Mouse (Mus musculus) hindbrain, embryonic 11.5 days (tissue): ENCODE data around the gene Asic2. TPM values are rescaled to one million over a fixed set of nuclear protein-coding genes. Genes with fewer than 3 reads are reported as not detected.
A peak's percentile ranks its signal among the peaks of the same experiment; 100 is the strongest.

ENCODE experiments used
- ATAC-seq: fragments of 200-750 bp; cut with Nextera tagmentation; 2 replicates; pipeline ENCODE4 v1.8.0; 2017; ENCODE audit warnings: mild to moderate bottlenecking, moderate TSS enrichment, moderate library complexity; ENCODE audit not compliant: low FRiP score
- DNase-seq: peaks from one replicate; pipeline ENCODE4 v3.0.0-alpha.2; 2015; ENCODE audit warnings: low spot score
- H3K27ac ChIP-seq: fragments of 300-500 bp; sonication (generic); 2 replicates; pipeline ENCODE4 v1.5.1; 2014; ENCODE audit warnings: mild to moderate bottlenecking, low read depth, low read length
- H3K27me3 ChIP-seq: fragments of 300-500 bp; sonication (generic); 2 replicates; pipeline ENCODE4 v1.6.1; 2014; ENCODE audit warnings: mild to moderate bottlenecking, low read length, moderate library complexity, mixed read lengths; ENCODE audit not compliant: control insufficient read depth, insufficient read depth
- H3K36me3 ChIP-seq: fragments of 300-500 bp; sonication (generic); 2 replicates; pipeline ENCODE4 v1.6.1; 2014; ENCODE audit warnings: mild to moderate bottlenecking, low read length, moderate library complexity, mixed read lengths; ENCODE audit not compliant: control insufficient read depth, insufficient read depth
- H3K4me1 ChIP-seq: fragments of 300-500 bp; sonication (generic); replicated peaks from 2 replicates; pipeline ENCODE4 v1.6.1; 2014; ENCODE audit warnings: low read length, mixed read lengths; ENCODE audit not compliant: control insufficient read depth, insufficient read depth
- H3K4me2 ChIP-seq: fragments of 300-500 bp; sonication (generic); replicated peaks from 2 replicates; pipeline ENCODE4 v1.6.1; 2014; ENCODE audit warnings: mild to moderate bottlenecking, low read depth, low read length
- H3K4me3 ChIP-seq: fragments of 300-500 bp; sonication (generic); 2 replicates; pipeline ENCODE4 v1.5.1; 2014; ENCODE audit warnings: low read depth, low read length
- H3K9ac ChIP-seq: fragments of 300-500 bp; sonication (generic); 2 replicates; pipeline ENCODE4 v1.6.1; 2014; ENCODE audit warnings: low read depth, low read length
- H3K9me3 ChIP-seq: fragments of 300-500 bp; sonication (generic); 2 replicates; pipeline ENCODE4 v1.6.1; 2016; ENCODE audit warnings: low read length; ENCODE audit not compliant: control insufficient read depth
- WGBS: fragments of 180-500 bp; shearing (Covaris S2); extraction: QIAGEN DNeasy Blood & Tissue Kit; methylation state at CpG from one replicate; pipeline ENCODE4 v1.1.7; 2014; 5-methylcytosine and 5-hydroxymethylcytosine counted together
- polyA plus RNA-seq: library from polyadenylated mRNA; unstranded; fragments of >200 nt; fragmentation: Nextera tagmentation; extraction: Ambion mirVana; gene quantifications from 2 replicates; pipeline ENCODE4 v1.2.1, GENCODE M21; 2014

Asic2 gene
- polyA plus RNA-seq, 1 experiment from 2014 or later, result 1.7 TPM

- 83% methylated on average over 5 of the region's 5 CpGs for WGBS
- H3K9ac ChIP-seq, result no peak overlapping the region
- no peak overlapping the region for H3K4me2 ChIP-seq
- H3K9me3 ChIP-seq, result no peaks in the 10 kb centered on the region
- ATAC-seq (no peak), DNase-seq (no peak)
- H3K4me1 ChIP-seq, result no peaks in the 10 kb centered on the region
- no peaks in the 10 kb centered on the region for H3K27me3 ChIP-seq
- no peak overlapping the region for H3K4me3 ChIP-seq
- H3K27ac ChIP-seq, result no peak overlapping the region
- H3K36me3 ChIP-seq, result no peaks in the 10 kb centered on the region
These were observed 765.7 kb downstream of the Asic2 start for GRCm38 (mm10) chr11:81202578-81202977.

GRCm38 (mm10) chr11:81193856-81194255, 774.4 kb downstream of the Asic2 start:
- H3K36me3 ChIP-seq, result no peaks in the 10 kb centered on the region
- H3K27me3 ChIP-seq, result no peaks in the 10 kb centered on the region
- no peaks in the 10 kb centered on the region for H3K9me3 ChIP-seq
- H3K4me1 ChIP-seq, result no peaks in the 10 kb centered on the region
- H3K27ac ChIP-seq, result no peak overlapping the region
- DNase-seq, result peak; percentile 44
- WGBS, result 52% methylated on average over 4 of the region's 4 CpGs
- H3K9ac ChIP-seq, result no peak overlapping the region
- H3K4me3 ChIP-seq, result no peak overlapping the region
- H3K4me2 ChIP-seq, result no peak overlapping the region
- ATAC-seq, result no peak

GRCm38 (mm10) chr11:81192155-81192554, 776.1 kb downstream of the Asic2 start:
- Histone ChIP-seq H3K9ac (no peak overlapping the region), H3K4me1 (no peaks in the 10 kb centered on the region), H3K4me2 (no peak overlapping the region), H3K27ac (no peak overlapping the region), H3K36me3 (no peaks in the 10 kb centered on the region), H3K9me3 (no peaks in the 10 kb centered on the region), H3K27me3 (no peaks in the 10 kb centered on the region), H3K4me3 (no peak overlapping the region)
- ATAC-seq (no peak), DNase-seq (no peak)
- WGBS, result 83% methylated on average over 4 of the region's 4 CpGs

- DNase-seq (no peak), ATAC-seq (no peak)
- Histone ChIP-seq H3K4me2 (no peak overlapping the region), H3K9me3 (no peaks in the 10 kb centered on the region), H3K9ac (no peak overlapping the region), H3K36me3 (no peaks in the 10 kb centered on the region), H3K27me3 (no peaks in the 10 kb centered on the region), H3K4me1 (no peaks in the 10 kb centered on the region), H3K27ac (no peak overlapping the region), H3K4me3 (no peak overlapping the region)
- 94% methylated on average over 6 of the region's 6 CpGs for WGBS
These were observed 779.2 kb downstream of the Asic2 start for GRCm38 (mm10) chr11:81189103-81189502.

- Histone ChIP-seq H3K9me3 (no peaks in the 10 kb centered on the region), H3K4me2 (no peak overlapping the region), H3K9ac (no peak overlapping the region), H3K36me3 (no peaks in the 10 kb centered on the region), H3K27ac (no peak overlapping the region), H3K27me3 (no peaks in the 10 kb centered on the region), H3K4me1 (no peaks in the 10 kb centered on the region), H3K4me3 (no peak overlapping the region)
- ATAC-seq (no peak), DNase-seq (no peak)
- WGBS, result 90% methylated on average over 3 of the region's 3 CpGs
These were observed 780.4 kb downstream of the Asic2 start for GRCm38 (mm10) chr11:81187851-81188250.

- H3K4me1 ChIP-seq, result no peaks in the 10 kb centered on the region
- no peak overlapping the region for H3K9ac ChIP-seq
- DNase-seq (no peak), ATAC-seq (no peak)
- WGBS, result 76% methylated on average over 7 of the region's 7 CpGs
- no peaks in the 10 kb centered on the region for H3K9me3 ChIP-seq
- no peak overlapping the region for H3K27ac ChIP-seq
- no peaks in the 10 kb centered on the region for H3K27me3 ChIP-seq
- no peaks in the 10 kb centered on the region for H3K36me3 ChIP-seq
- no peak overlapping the region for H3K4me3 ChIP-seq
- H3K4me2 ChIP-seq, result no peak overlapping the region
These were observed 783.5 kb downstream of the Asic2 start for GRCm38 (mm10) chr11:81184721-81185120.

- no peaks in the 10 kb centered on the region for H3K27me3 ChIP-seq
- H3K27ac ChIP-seq, result no peak overlapping the region
- H3K9me3 ChIP-seq, result no peaks in the 10 kb centered on the region
- no peak overlapping the region for H3K4me2 ChIP-seq
- H3K4me3 ChIP-seq, result no peak overlapping the region
- no peaks in the 10 kb centered on the region for H3K36me3 ChIP-seq
- no peak for DNase-seq
- H3K9ac ChIP-seq, result no peak overlapping the region
- no peaks in the 10 kb centered on the region for H3K4me1 ChIP-seq
- 82% methylated on average over 2 of the region's 2 CpGs for WGBS
- no peak for ATAC-seq
These were observed 803.4 kb downstream of the Asic2 start for GRCm38 (mm10) chr11:81164890-81165289.

- Histone ChIP-seq H3K9ac (no peak overlapping the region), H3K27ac (no peak overlapping the region), H3K4me3 (no peak overlapping the region), H3K27me3 (no peaks in the 10 kb centered on the region), H3K4me1 (no peaks in the 10 kb centered on the region), H3K4me2 (no peak overlapping the region), H3K36me3 (no peaks in the 10 kb centered on the region), H3K9me3 (no peaks in the 10 kb centered on the region)
- ATAC-seq (no peak), DNase-seq (no peak)
- 58% methylated on average over 4 of the region's 4 CpGs for WGBS
These were observed 805.2 kb downstream of the Asic2 start for GRCm38 (mm10) chr11:81163056-81163455.

- Histone ChIP-seq H3K27me3 (peaks cover 9% of the 10 kb centered on the region; the same call in 1 of the 2 replicates), H3K9ac (no peak overlapping the region), H3K36me3 (no peaks in the 10 kb centered on the region), H3K4me2 (peak overlapping the region; percentile 97), H3K4me1 (no peaks in the 10 kb centered on the region; the same call in 1 of the 2 replicates), H3K27ac (no peak overlapping the region), H3K9me3 (no peaks in the 10 kb centered on the region), H3K4me3 (peak overlapping the region; percentile 63)
- WGBS, result 15% methylated on average over 13 of the region's 13 CpGs
- ATAC-seq (peak; percentile 43), DNase-seq (no peak)
These were observed 814.4 kb downstream of the Asic2 start for GRCm38 (mm10) chr11:81153841-81154240.
